ENCODE assay signal across 18 mouse cellular contexts in genomic region chr9:27185820-27186219, GRCm38 (mm10). TPM values are rescaled to one million over a fixed set of nuclear protein-coding genes. Genes with fewer than 3 reads are reported as not detected.
DNase-seq lines count a peak whose midpoint lies in the region; ATAC-seq and TF ChIP-seq lines count a peak whose summit lies in the region.
"Had no signal": no experiment of that assay in that cellular context is flagged by ENCODE, and none has a peak within 500 bp of the region (broad histone marks: within the 10 kb centered on the region; RNA-seq: fewer than 3 reads in every experiment).

No protein-coding gene starts in this region.

- no peak for DNase-seq in forebrain, embryonic 11.5 days (ENCODE audit: low spot score)
- peak; percentile 81 for DNase-seq in MN1 (ENCODE audit: low spot score)
- peak; percentile 41 for DNase-seq in embryo, embryonic 11 days
- DNase-seq in hindbrain, postnatal 0 days (ENCODE audit: low spot score): peak; percentile 24
- no peak for DNase-seq in lung, postnatal 14 days
- DNase-seq in kidney, postnatal 10 days: no peak
- DNase-seq: adrenal gland, adult 2 months; cerebellum, adult 8-10 months; gastrocnemius, postnatal 10 days; kidney, adult 2 months; kidney, postnatal 14 days; right cerebral cortex, postnatal 25 days; thymus, adult 2 months had no signal

- ATAC-seq in forebrain, embryonic 11.5 days (replicated peaks; ENCODE audit: low FRiP score): no peak
- ATAC-seq in forebrain, embryonic 16.5 days: no peak
- ATAC-seq in hindbrain, postnatal 0 days: no peak
- no peak for ATAC-seq in CD4-positive, CD25-positive, alpha-beta regulatory T cell, adult 4 months
- ATAC-seq: midbrain, embryonic 13.5 days had no signal

- H3K27me3 ChIP-seq in forebrain, embryonic 11.5 days (ENCODE audit: control insufficient read depth, insufficient read depth, low read length): no peaks in the 10 kb centered on the region
- H3K27me3 ChIP-seq in forebrain, embryonic 16.5 days (replicated peaks; ENCODE audit: control insufficient read depth, insufficient read depth, low read length): no peaks in the 10 kb centered on the region
- H3K27me3 ChIP-seq in hindbrain, postnatal 0 days (ENCODE audit: insufficient read depth, low read length): no peaks in the 10 kb centered on the region
- H3K27me3 ChIP-seq: embryonic facial prominence, embryonic 15.5 days; liver, embryonic 15.5 days had no signal

- peak overlapping the region; percentile 12; the same call in 1 of the 2 replicates for H3K9ac ChIP-seq in forebrain, embryonic 11.5 days (ENCODE audit: low read length)
- H3K9ac ChIP-seq in forebrain, embryonic 16.5 days (replicated peaks; ENCODE audit: low read depth, low read length): no peak overlapping the region
- H3K9ac ChIP-seq in hindbrain, postnatal 0 days (replicated peaks; ENCODE audit: low read length): no peak overlapping the region
- H3K9ac ChIP-seq: embryonic facial prominence, embryonic 15.5 days; liver, embryonic 15.5 days; midbrain, embryonic 13.5 days had no signal

- H3K9me3 ChIP-seq in forebrain, embryonic 11.5 days (ENCODE audit: control insufficient read depth, low read length): no peaks in the 10 kb centered on the region
- no peaks in the 10 kb centered on the region for H3K9me3 ChIP-seq in forebrain, embryonic 16.5 days (ENCODE audit: control insufficient read depth, low read length)
- H3K9me3 ChIP-seq in hindbrain, postnatal 0 days (ENCODE audit: low read length): no peaks in the 10 kb centered on the region
- H3K9me3 ChIP-seq: embryonic facial prominence, embryonic 15.5 days; liver, embryonic 15.5 days; midbrain, embryonic 13.5 days had no signal

- no peaks in the 10 kb centered on the region for H3K36me3 ChIP-seq in forebrain, embryonic 11.5 days (ENCODE audit: control insufficient read depth, insufficient read depth, low read length)
- no peaks in the 10 kb centered on the region for H3K36me3 ChIP-seq in forebrain, embryonic 16.5 days (ENCODE audit: control insufficient read depth, insufficient read depth)
- no peaks in the 10 kb centered on the region for H3K36me3 ChIP-seq in hindbrain, postnatal 0 days (ENCODE audit: insufficient read depth, low read length)
- H3K36me3 ChIP-seq: embryonic facial prominence, embryonic 15.5 days; liver, embryonic 15.5 days; midbrain, embryonic 13.5 days had no signal

- no peak overlapping the region for H3K27ac ChIP-seq in forebrain, embryonic 11.5 days (ENCODE audit: low read depth, low read length)
- no peak overlapping the region for H3K27ac ChIP-seq in forebrain, embryonic 16.5 days (ENCODE audit: low read length)
- no peak overlapping the region for H3K27ac ChIP-seq in hindbrain, postnatal 0 days
- H3K27ac ChIP-seq: embryonic facial prominence, embryonic 15.5 days; liver, embryonic 15.5 days; midbrain, embryonic 13.5 days had no signal

- no peak overlapping the region for H3K4me2 ChIP-seq in forebrain, embryonic 11.5 days (ENCODE audit: low read depth, low read length, severe bottlenecking)
- no peak overlapping the region for H3K4me2 ChIP-seq in forebrain, embryonic 16.5 days (ENCODE audit: low read length)
- no peak overlapping the region for H3K4me2 ChIP-seq in hindbrain, postnatal 0 days (ENCODE audit: low read depth, low read length)
- H3K4me2 ChIP-seq: embryonic facial prominence, embryonic 15.5 days; liver, embryonic 15.5 days; midbrain, embryonic 13.5 days had no signal

- no peak for TF ChIP-seq CTCF in hindbrain, postnatal 0 days (IDR thresholded peaks at IDR 0.05; ENCODE audit: low read depth)

- H3K4me3 ChIP-seq in forebrain, embryonic 11.5 days (ENCODE audit: low read depth, low read length): no peak overlapping the region
- H3K4me3 ChIP-seq in forebrain, embryonic 16.5 days (replicated peaks; ENCODE audit: low read length): no peak overlapping the region
- no peak overlapping the region for H3K4me3 ChIP-seq in hindbrain, postnatal 0 days (ENCODE audit: low read length)
- H3K4me3 ChIP-seq: embryonic facial prominence, embryonic 15.5 days; liver, embryonic 15.5 days; midbrain, embryonic 13.5 days had no signal

- H3K4me1 ChIP-seq in forebrain, embryonic 11.5 days (replicated peaks; ENCODE audit: control insufficient read depth, insufficient read depth, low read length): no peaks in the 10 kb centered on the region
- H3K4me1 ChIP-seq in forebrain, embryonic 16.5 days (replicated peaks; ENCODE audit: control insufficient read depth, insufficient read depth, low read length): peaks cover 7% of the 10 kb centered on the region
- H3K4me1 ChIP-seq in hindbrain, postnatal 0 days (ENCODE audit: insufficient read depth, low read length): no peaks in the 10 kb centered on the region
- H3K4me1 ChIP-seq: embryonic facial prominence, embryonic 15.5 days; liver, embryonic 15.5 days had no signal

RNA-seq across cellular contexts. Expression of gene Jam3, which starts 30.6 kb away (rescaled TPM):
- 168 and 176 TPM in 2 replicates for polyA plus RNA-seq in forebrain, embryonic 11.5 days (2014; fragmentation: Nextera tagmentation; extraction: Ambion mirVana)
- 60.2 and 62.2 TPM in 2 replicates for polyA plus RNA-seq in forebrain, embryonic 16.5 days (2015; fragmentation: Nextera tagmentation; extraction: Ambion mirVana)
- total RNA-seq in hindbrain, postnatal 0 days (2014; rRNA removed): 33.8 and 37.6 TPM in 2 replicates
- 28.9 and 32.6 TPM in 2 replicates for polyA plus RNA-seq in hindbrain, postnatal 0 days (2015; fragmentation: Nextera tagmentation; extraction: Ambion mirVana)
- polyA plus RNA-seq in CD4-positive, CD25-positive, alpha-beta regulatory T cell, adult 4 months (2017; shearing (Covaris generic)): under 1 TPM; 0.32 to 0.39 TPM

Comparison
In these comparisons a context has a peak if more than half of its experiments do, and no peak if none do; other contexts are left out.
1. DNase-seq: peak in MN1 (single experiment), embryo, embryonic 11 days (single experiment) and hindbrain, postnatal 0 days (single experiment); none in forebrain, embryonic 11.5 days (single experiment), lung, postnatal 14 days (single experiment) and kidney, postnatal 10 days (single experiment).
2. RNA of gene Jam3, which starts 30.6 kb away (polyA plus RNA-seq): 168 to 176 TPM in forebrain, embryonic 11.5 days, 60.2 to 62.2 TPM in forebrain, embryonic 16.5 days and 28.9 to 32.6 TPM in hindbrain, postnatal 0 days; 0.32 to 0.39 TPM in CD4-positive, CD25-positive, alpha-beta regulatory T cell, adult 4 months; every median in the first group is over 10 times any median in the second.